ENCODE assay signal across 8 mouse cellular contexts in genomic region chr7:19148875-19149541, GRCm38 (mm10). TPM values are rescaled to one million over a fixed set of nuclear protein-coding genes. Genes with fewer than 3 reads are reported as not detected.
A peak's percentile ranks its signal among the peaks of the same experiment; 100 is the strongest.
DNase-seq lines count a peak whose midpoint lies in the region; ATAC-seq and TF ChIP-seq lines count a peak whose summit lies in the region.

TSS of gene Qpctl (minus strand) at chr7:19149291.

- H3K9ac ChIP-seq in embryonic facial prominence, embryonic 13.5 days = peak within 1 kb of the TSS; percentile 83
- peak within 1 kb of the TSS; percentile 74 for H3K9ac ChIP-seq in limb, embryonic 12.5 days (replicated peaks)
- peak within 1 kb of the TSS; percentile 71 for H3K9ac ChIP-seq in midbrain, embryonic 15.5 days

- no peaks in the 10 kb centered on the region for H3K9me3 ChIP-seq in embryonic facial prominence, embryonic 13.5 days
- no peaks in the 10 kb centered on the region for H3K9me3 ChIP-seq in limb, embryonic 12.5 days
- H3K9me3 ChIP-seq in midbrain, embryonic 15.5 days = no peaks in the 10 kb centered on the region

- DNase-seq in 3134 (ENCODE audit: extremely low read depth, insufficient read length, low spot score) = peak; percentile 94
- peak; percentile 98 for DNase-seq in adrenal gland, postnatal 36 days
- peak; percentile 99 for DNase-seq in heart, adult 18-20 months
- DNase-seq in kidney, adult 2 months = peak; percentile 100
- peak; percentile 97 to 100 for DNase-seq in spleen, adult 2 months (ENCODE audit: low read depth in 1 of 2, low spot score in 2 of 2)

- WGBS in embryonic facial prominence, embryonic 13.5 days = under 1% methylated on average over 43 of the region's 43 CpGs
- WGBS in kidney, adult 2 months = under 1% methylated on average over 43 of the region's 43 CpGs
- WGBS in limb, embryonic 12.5 days = under 1% methylated on average over 43 of the region's 43 CpGs
- WGBS in midbrain, embryonic 15.5 days = under 1% methylated on average over 43 of the region's 43 CpGs
- under 1% methylated on average over 43 of the region's 43 CpGs for WGBS in spleen, adult 2 months

- peaks cover 33% of the 10 kb centered on the region for H3K36me3 ChIP-seq in embryonic facial prominence, embryonic 13.5 days
- no peaks in the 10 kb centered on the region for H3K36me3 ChIP-seq in kidney, adult 2 months (ENCODE audit: control insufficient read depth, insufficient read depth, low read length)
- peaks cover 44% of the 10 kb centered on the region for H3K36me3 ChIP-seq in limb, embryonic 12.5 days
- peaks cover 18% of the 10 kb centered on the region; the same call in 1 of the 2 replicates for H3K36me3 ChIP-seq in midbrain, embryonic 15.5 days (replicated peaks)
- H3K36me3 ChIP-seq in spleen, adult 2 months (ENCODE audit: control insufficient read depth, insufficient read depth, low read length) = peaks cover 8% of the 10 kb centered on the region

- H3K27ac ChIP-seq in embryonic facial prominence, embryonic 13.5 days = peak within 1 kb of the TSS; percentile 85
- peak within 1 kb of the TSS; percentile 63 for H3K27ac ChIP-seq in kidney, adult 2 months (ENCODE audit: insufficient read depth, low read depth, low read length)
- H3K27ac ChIP-seq in limb, embryonic 12.5 days = peak within 1 kb of the TSS; percentile 82
- H3K27ac ChIP-seq in midbrain, embryonic 15.5 days = peak within 1 kb of the TSS; percentile 87
- peak within 1 kb of the TSS; percentile 64 for H3K27ac ChIP-seq in spleen, adult 2 months (ENCODE audit: insufficient read depth, low read length)

- TF ChIP-seq POLR2A in kidney, adult 2 months (IDR thresholded peaks at IDR 0.05; ENCODE audit: low read depth, low read length) = no peak
- peak; percentile 7; the same call in 1 of the 2 replicates for TF ChIP-seq POLR2A in spleen, adult 2 months (IDR thresholded peaks at IDR 0.05; ENCODE audit: low read depth, low read length)

- H3K4me3 ChIP-seq in embryonic facial prominence, embryonic 13.5 days = peak within 1 kb of the TSS; percentile 77
- peak within 1 kb of the TSS; percentile 76 for H3K4me3 ChIP-seq in kidney, adult 2 months (ENCODE audit: insufficient read depth, low read depth, low read length)
- peak within 1 kb of the TSS; percentile 69 for H3K4me3 ChIP-seq in limb, embryonic 12.5 days (replicated peaks)
- peak within 1 kb of the TSS; percentile 54 for H3K4me3 ChIP-seq in midbrain, embryonic 15.5 days
- peak within 1 kb of the TSS; percentile 70 for H3K4me3 ChIP-seq in spleen, adult 2 months (ENCODE audit: extremely low read depth, insufficient read depth, insufficient read length)

- peak within 1 kb of the TSS; percentile 86 for H3K4me2 ChIP-seq in embryonic facial prominence, embryonic 13.5 days
- H3K4me2 ChIP-seq in limb, embryonic 12.5 days = peak within 1 kb of the TSS; percentile 86
- H3K4me2 ChIP-seq in midbrain, embryonic 15.5 days = peak within 1 kb of the TSS; percentile 76

- no peaks in the 10 kb centered on the region for H3K27me3 ChIP-seq in embryonic facial prominence, embryonic 13.5 days
- H3K27me3 ChIP-seq in kidney, adult 2 months (replicated peaks; ENCODE audit: control insufficient read depth, insufficient read depth, low read length) = no peaks in the 10 kb centered on the region
- H3K27me3 ChIP-seq in limb, embryonic 12.5 days = no peaks in the 10 kb centered on the region
- H3K27me3 ChIP-seq in midbrain, embryonic 15.5 days (replicated peaks) = no peaks in the 10 kb centered on the region
- no peaks in the 10 kb centered on the region for H3K27me3 ChIP-seq in spleen, adult 2 months (ENCODE audit: control insufficient read depth, insufficient read depth, low read length)

- H3K4me1 ChIP-seq in embryonic facial prominence, embryonic 13.5 days = peaks cover 29% of the 10 kb centered on the region
- H3K4me1 ChIP-seq in kidney, adult 2 months (ENCODE audit: control insufficient read depth, insufficient read depth, low read length) = peaks cover 7% of the 10 kb centered on the region; the same call in 1 of the 2 replicates
- peaks cover 16% of the 10 kb centered on the region for H3K4me1 ChIP-seq in limb, embryonic 12.5 days (replicated peaks)
- H3K4me1 ChIP-seq in midbrain, embryonic 15.5 days = peaks cover 25% of the 10 kb centered on the region
- peaks cover 7% of the 10 kb centered on the region; the same call in 1 of the 2 replicates for H3K4me1 ChIP-seq in spleen, adult 2 months (ENCODE audit: control insufficient read depth, insufficient read depth, insufficient read length)

- ATAC-seq in embryonic facial prominence, embryonic 13.5 days (ENCODE audit: insufficient number of reproducible peaks, insufficient read depth, low FRiP score, low TSS enrichment, low read depth) = peak; percentile 96
- ATAC-seq in limb, embryonic 12.5 days (ENCODE audit: insufficient number of reproducible peaks, insufficient read depth, low FRiP score, low TSS enrichment, low read depth) = peak; percentile 96
- ATAC-seq in midbrain, embryonic 15.5 days (replicated peaks) = peak; percentile 98

- TF ChIP-seq CTCF in kidney, adult 2 months (conservative IDR thresholded peaks at IDR 0.05; ENCODE audit: insufficient read depth, insufficient read length, low read depth, low read length) = no peak
- TF ChIP-seq CTCF in spleen, adult 2 months (IDR thresholded peaks at IDR 0.05; ENCODE audit: extremely low read depth, insufficient read depth, insufficient read length, insufficient replicate concordance) = no peak

RNA-seq across cellular contexts. Expression of gene Qpctl, which starts in this region (rescaled TPM):
- 10 to 100 TPM; 17.4 to 18.8 TPM for total RNA-seq in adrenal gland, postnatal 36 days (2021)
- 15.2 and 16.2 TPM in 2 replicates for polyA plus RNA-seq in embryonic facial prominence, embryonic 13.5 days (2015; fragmentation: Nextera tagmentation; extraction: Ambion mirVana)
- 1 to 10 TPM; 4.0 to 4.2 TPM for total RNA-seq in heart, adult 18-20 months (2021)
- 11.9 and 12.1 TPM in 2 replicates for polyA plus RNA-seq in kidney, adult 2 months (2012; rRNA removed)
- 15.9 and 17.2 TPM in 2 replicates for polyA plus RNA-seq in limb, embryonic 12.5 days (2016; fragmentation: Nextera tagmentation; extraction: Ambion mirVana)
- 26.4 and 27.0 TPM in 2 replicates for polyA plus RNA-seq in midbrain, embryonic 15.5 days (2015; fragmentation: Nextera tagmentation; extraction: Ambion mirVana)
- polyA plus RNA-seq in spleen, adult 2 months (2012; rRNA removed) = 7.7 and 12.3 TPM in 2 replicates

Comparison
In these comparisons a context has a peak if more than half of its experiments do, and no peak if none do; other contexts are left out.
1. Peak in every context shown above with its lines: DNase-seq, ATAC-seq, H3K4me3 ChIP-seq and H3K27ac ChIP-seq.